Comparison of ENCODE assay signal across 9 mouse cellular contexts in the genomic region with DNA sequence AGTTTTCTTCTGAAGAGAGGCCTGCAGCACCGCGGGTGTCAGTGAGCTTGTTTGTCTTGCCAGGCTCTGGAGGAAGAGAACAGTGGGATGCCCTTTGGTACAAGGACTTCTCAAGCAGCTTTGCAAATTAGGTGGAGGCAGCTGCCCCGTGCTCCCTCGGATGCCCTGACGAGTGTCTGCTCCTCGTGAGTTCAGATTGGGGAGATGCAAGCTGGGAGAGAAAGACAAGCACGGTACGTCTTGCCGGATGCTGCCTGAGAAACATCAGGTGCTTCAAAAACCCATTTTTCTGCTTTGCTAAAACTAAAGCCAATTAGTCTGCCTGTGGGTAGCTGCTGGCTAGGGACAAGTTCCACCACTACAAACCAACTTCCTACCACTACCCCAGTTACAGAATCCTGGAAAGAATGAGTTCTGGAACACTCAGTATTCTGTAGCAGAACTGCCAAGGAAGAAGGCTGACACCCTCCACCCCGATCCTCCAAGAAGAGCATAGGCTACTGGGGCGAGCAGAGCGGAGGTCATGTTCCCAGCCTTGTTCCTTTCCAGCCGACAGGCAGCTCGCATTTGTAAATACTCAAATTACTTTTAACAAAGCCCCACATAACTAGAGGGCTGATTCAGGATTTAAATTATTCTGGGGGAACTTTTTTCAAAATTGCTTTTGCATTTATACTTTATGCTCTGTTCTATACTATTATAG.
DNase-seq lines count a peak whose midpoint lies in the region; ATAC-seq lines count a peak whose summit lies in the region.
"Had no signal": no experiment of that assay in that cellular context is flagged by ENCODE, and none has a peak within 500 bp of the region (broad histone marks: within the 10 kb centered on the region; RNA-seq: fewer than 3 reads in every experiment).

No protein-coding gene starts in this region.

- no peak for ATAC-seq in kidney, embryonic 16.5 days (ENCODE audit: low FRiP score, low TSS enrichment)
- no peak for ATAC-seq in forebrain, embryonic 14.5 days
- no peak for ATAC-seq in midbrain, embryonic 15.5 days (replicated peaks)
- no peak for ATAC-seq in monocyte, adult 5-6 weeks (replicated peaks; ENCODE audit: insufficient number of reproducible peaks, low FRiP score, low TSS enrichment, poor library complexity, severe bottlenecking)
- no peak for ATAC-seq in activated CD4-positive, CD25-positive, alpha-beta regulatory T cell, adult 4 months

- H3K4me3 ChIP-seq in kidney, embryonic 16.5 days (ENCODE audit: low read length): 0 out of 2 replicates have a peak overlapping the region, but pooled peaks have one; percentile 9
- no peak overlapping the region for H3K4me3 ChIP-seq in forebrain, embryonic 14.5 days (ENCODE audit: low read depth, low read length)
- H3K4me3 ChIP-seq in midbrain, embryonic 15.5 days: no peak overlapping the region

- peak overlapping the region; percentile 29 for H3K4me2 ChIP-seq in kidney, embryonic 16.5 days (replicated peaks; ENCODE audit: low read depth, low read length)
- H3K4me2 ChIP-seq in forebrain, embryonic 14.5 days (ENCODE audit: low read length): peak overlapping the region; percentile 28
- H3K4me2 ChIP-seq in midbrain, embryonic 15.5 days: peak overlapping the region; percentile 1; the same call in 1 of the 2 replicates

- DNase-seq in kidney, postnatal 25 days: no peak
- peak; percentile 61 for DNase-seq in cerebellum, adult 8-10 months
- no peak for DNase-seq in forebrain, embryonic 14.5 days (ENCODE audit: low spot score)
- DNase-seq in urinary bladder, postnatal 10 days (ENCODE audit: low spot score): no peak

- H3K9ac ChIP-seq in kidney, embryonic 16.5 days (replicated peaks; ENCODE audit: low read length): no peak overlapping the region
- peak overlapping the region; percentile 41; the same call in 1 of the 2 replicates for H3K9ac ChIP-seq in forebrain, embryonic 14.5 days (ENCODE audit: low read length)
- no peak overlapping the region for H3K9ac ChIP-seq in midbrain, embryonic 15.5 days

- peaks cover 7% of the 10 kb centered on the region for H3K4me1 ChIP-seq in kidney, embryonic 16.5 days (ENCODE audit: insufficient read depth, low read length)
- peaks cover 28% of the 10 kb centered on the region for H3K4me1 ChIP-seq in forebrain, embryonic 14.5 days (ENCODE audit: control insufficient read depth, insufficient read depth, low read length)
- H3K4me1 ChIP-seq in midbrain, embryonic 15.5 days: peaks cover 16% of the 10 kb centered on the region

- no peaks in the 10 kb centered on the region for H3K36me3 ChIP-seq in kidney, embryonic 16.5 days (ENCODE audit: insufficient read depth, low read length)
- H3K36me3 ChIP-seq in forebrain, embryonic 14.5 days (ENCODE audit: control insufficient read depth, insufficient read depth, low read length): no peaks in the 10 kb centered on the region
- H3K36me3 ChIP-seq in midbrain, embryonic 15.5 days (replicated peaks): no peaks in the 10 kb centered on the region
- H3K36me3 ChIP-seq: G1E had no signal

- no peak overlapping the region for H3K27ac ChIP-seq in kidney, embryonic 16.5 days (ENCODE audit: low read length)
- H3K27ac ChIP-seq in forebrain, embryonic 14.5 days (ENCODE audit: low read depth, low read length): no peak overlapping the region
- no peak overlapping the region for H3K27ac ChIP-seq in midbrain, embryonic 15.5 days

- H3K9me3 ChIP-seq in kidney, embryonic 16.5 days (ENCODE audit: low read length): 0 out of 2 replicates have a peak, but pooled peaks cover 4% of the 10 kb centered on the region
- H3K9me3 ChIP-seq in forebrain, embryonic 14.5 days (replicated peaks; ENCODE audit: control insufficient read depth, low read length): no peaks in the 10 kb centered on the region
- H3K9me3 ChIP-seq in midbrain, embryonic 15.5 days: no peaks in the 10 kb centered on the region
- H3K9me3 ChIP-seq: G1E had no signal

- WGBS in kidney, embryonic 16.5 days: 12% methylated on average over 14 of the region's 14 CpGs
- WGBS in forebrain, embryonic 14.5 days: 3% methylated on average over 14 of the region's 14 CpGs
- 8% methylated on average over 14 of the region's 14 CpGs for WGBS in midbrain, embryonic 15.5 days

- H3K27me3 ChIP-seq in kidney, embryonic 16.5 days (ENCODE audit: insufficient read depth, low read length): no peaks in the 10 kb centered on the region
- no peaks in the 10 kb centered on the region for H3K27me3 ChIP-seq in forebrain, embryonic 14.5 days (replicated peaks; ENCODE audit: control insufficient read depth, insufficient read depth, low read length)
- no peaks in the 10 kb centered on the region for H3K27me3 ChIP-seq in midbrain, embryonic 15.5 days (replicated peaks)
